Comparison of ENCODE assay signal across 9 mouse cellular contexts in genomic region chr5:122621376-122621886, GRCm38 (mm10). TPM values are rescaled to one million over a fixed set of nuclear protein-coding genes. Genes with fewer than 3 reads are reported as not detected.
DNase-seq lines count a peak whose midpoint lies in the region; ATAC-seq and TF ChIP-seq lines count a peak whose summit lies in the region.
"Had no signal": no experiment of that assay in that cellular context is flagged by ENCODE, and none has a peak within 500 bp of the region (broad histone marks: within the 10 kb centered on the region; RNA-seq: fewer than 3 reads in every experiment).

No protein-coding gene starts in this region.

- DNase-seq in adrenal gland, postnatal 14 days: peak; percentile 55
- no peak for DNase-seq in adrenal gland, adult 18-20 months (ENCODE audit: low spot score in 2 of 2)
- DNase-seq in adipocyte (ENCODE audit: low spot score): peak; percentile 94
- DNase-seq in gastrocnemius, postnatal 4 days (ENCODE audit: low spot score in 2 of 2): peak; percentile 58 to 79
- DNase-seq in lung, postnatal 0 days (ENCODE audit: low spot score): peak; percentile 94
- DNase-seq in testis, postnatal 10 days (ENCODE audit: low spot score): peak; percentile 72
- no peak for DNase-seq in thymus, postnatal 0 days (ENCODE audit: low spot score)

- no peak for TF ChIP-seq CTCF in lung, postnatal 0 days (IDR thresholded peaks at IDR 0.05)

- peak; percentile 88 for ATAC-seq in intestine, embryonic 15.5 days
- peak; percentile 92 for ATAC-seq in lung, postnatal 0 days

- WGBS in intestine, embryonic 15.5 days: 12% methylated on average over 7 of the region's 7 CpGs
- 17% methylated on average over 7 of the region's 7 CpGs for WGBS in lung, postnatal 0 days

- H3K4me1 ChIP-seq in intestine, embryonic 15.5 days (replicated peaks): 0 out of 2 replicates have a peak, but pooled peaks cover 5% of the 10 kb centered on the region
- H3K4me1 ChIP-seq in lung, postnatal 0 days (ENCODE audit: insufficient read depth, low read depth, low read length): peaks cover 4% of the 10 kb centered on the region; the same call in 1 of the 2 replicates

- TF ChIP-seq EP300 in lung, postnatal 0 days (IDR thresholded peaks at IDR 0.05): peak; percentile 37

- no peak overlapping the region for H3K9ac ChIP-seq in intestine, embryonic 15.5 days
- no peak overlapping the region for H3K9ac ChIP-seq in lung, postnatal 0 days (replicated peaks; ENCODE audit: low read depth)

- H3K27me3 ChIP-seq in intestine, embryonic 15.5 days (replicated peaks): no peaks in the 10 kb centered on the region
- H3K27me3 ChIP-seq in lung, postnatal 0 days (replicated peaks; ENCODE audit: insufficient read depth, low read length): no peaks in the 10 kb centered on the region

- H3K4me3 ChIP-seq in intestine, embryonic 15.5 days (replicated peaks): no peak overlapping the region
- H3K4me3 ChIP-seq in lung, postnatal 0 days (ENCODE audit: low read depth, low read length): no peak overlapping the region
- H3K4me3 ChIP-seq: erythroblast, embryonic 14.5 days had no signal

- H3K9me3 ChIP-seq in intestine, embryonic 15.5 days: no peaks in the 10 kb centered on the region
- no peaks in the 10 kb centered on the region for H3K9me3 ChIP-seq in lung, postnatal 0 days (ENCODE audit: low read length)

- no peaks in the 10 kb centered on the region for H3K36me3 ChIP-seq in intestine, embryonic 15.5 days
- H3K36me3 ChIP-seq in lung, postnatal 0 days (ENCODE audit: insufficient read depth, low read length): no peaks in the 10 kb centered on the region

- H3K27ac ChIP-seq in intestine, embryonic 15.5 days: peak overlapping the region; percentile 77
- peak overlapping the region; percentile 64; the same call in 1 of the 2 replicates for H3K27ac ChIP-seq in lung, postnatal 0 days (ENCODE audit: low read length)

- H3K4me2 ChIP-seq in intestine, embryonic 15.5 days (replicated peaks): no peak overlapping the region
- no peak overlapping the region for H3K4me2 ChIP-seq in lung, postnatal 0 days (replicated peaks; ENCODE audit: low read depth, low read length)

RNA-seq across cellular contexts. Expression of gene Ift81, which starts 7.1 kb away (rescaled TPM):
- total RNA-seq in adrenal gland, postnatal 14 days (2021): 11.7 and 18.0 TPM in 2 replicates
- total RNA-seq in adrenal gland, adult 18-20 months (2021): 10 to 100 TPM; 10.9 to 18.3 TPM
- 10 to 100 TPM; 14.9 to 27.0 TPM for total RNA-seq in gastrocnemius, postnatal 4 days (2021)
- polyA plus RNA-seq in intestine, embryonic 15.5 days (2015; fragmentation: Nextera tagmentation; extraction: Ambion mirVana): 23.1 and 28.8 TPM in 2 replicates
- polyA plus RNA-seq in lung, postnatal 0 days (2015; fragmentation: Nextera tagmentation; extraction: Ambion mirVana): 29.5 and 38.5 TPM in 2 replicates
- 10.9 and 12.5 TPM in 2 replicates for polyA plus RNA-seq in thymus, postnatal 0 days (2015; fragmentation: Nextera tagmentation; extraction: Ambion mirVana)
- polyA plus RNA-seq: erythroblast, embryonic 14.5 days had no signal

RNA-seq across cellular contexts. Expression of gene P2rx7, which starts 22.3 kb away (rescaled TPM):
- 3.6 and 4.1 TPM in 2 replicates for total RNA-seq in adrenal gland, postnatal 14 days (2021)
- total RNA-seq in adrenal gland, adult 18-20 months (2021): 1 to 10 TPM; 1.6 to 4.0 TPM
- total RNA-seq in gastrocnemius, postnatal 4 days (2021): 1 to 10 TPM; 5.1 to 6.0 TPM
- 2.5 and 3.2 TPM in 2 replicates for polyA plus RNA-seq in intestine, embryonic 15.5 days (2015; fragmentation: Nextera tagmentation; extraction: Ambion mirVana)
- 6.7 and 7.0 TPM in 2 replicates for polyA plus RNA-seq in lung, postnatal 0 days (2015; fragmentation: Nextera tagmentation; extraction: Ambion mirVana)
- 8.2 and 8.8 TPM in 2 replicates for polyA plus RNA-seq in thymus, postnatal 0 days (2015; fragmentation: Nextera tagmentation; extraction: Ambion mirVana)
- polyA plus RNA-seq: erythroblast, embryonic 14.5 days had no signal

Comparison
In these comparisons a context has a peak if more than half of its experiments do, and no peak if none do; other contexts are left out.
1. DNase-seq: peak in adrenal gland, postnatal 14 days (single experiment), adipocyte (single experiment), gastrocnemius, postnatal 4 days (2 of 2), lung, postnatal 0 days (single experiment) and testis, postnatal 10 days (single experiment); none in adrenal gland, adult 18-20 months (0 of 2) and thymus, postnatal 0 days (single experiment).